Comparison of ENCODE assay signal across 8 mouse cellular contexts in genomic region chr1:127869276-127869675, GRCm38 (mm10). TPM values are rescaled to one million over a fixed set of nuclear protein-coding genes. Genes with fewer than 3 reads are reported as not detected.
DNase-seq lines count a peak whose midpoint lies in the region; ATAC-seq lines count a peak whose summit lies in the region.

No protein-coding gene starts in this region.

- H3K9me3 ChIP-seq in kidney, embryonic 16.5 days (ENCODE audit: low read length) = no peaks in the 10 kb centered on the region
- no peaks in the 10 kb centered on the region for H3K9me3 ChIP-seq in hindbrain, embryonic 15.5 days
- no peaks in the 10 kb centered on the region for H3K9me3 ChIP-seq in midbrain, embryonic 16.5 days (replicated peaks; ENCODE audit: control insufficient read depth, low read length, poor library complexity, severe bottlenecking)

- H3K4me3 ChIP-seq in kidney, embryonic 16.5 days (ENCODE audit: low read length) = peak overlapping the region; percentile 62
- peak overlapping the region; percentile 63 for H3K4me3 ChIP-seq in hindbrain, embryonic 15.5 days
- peak overlapping the region; percentile 77 for H3K4me3 ChIP-seq in midbrain, embryonic 16.5 days (ENCODE audit: low read depth, low read length)

- peak overlapping the region; percentile 63; the same call in 1 of the 2 replicates for H3K27ac ChIP-seq in kidney, embryonic 16.5 days (ENCODE audit: low read length)
- H3K27ac ChIP-seq in hindbrain, embryonic 15.5 days (replicated peaks) = peak overlapping the region; percentile 82; the same call in 1 of the 2 replicates
- H3K27ac ChIP-seq in midbrain, embryonic 16.5 days (ENCODE audit: low read length) = peak overlapping the region; percentile 86

- intact Hi-C loops in left cerebral cortex, postnatal 25 days (cut with DNase I) = no loop called here

- H3K27me3 ChIP-seq in kidney, embryonic 16.5 days (ENCODE audit: insufficient read depth, low read length) = no peaks in the 10 kb centered on the region
- no peaks in the 10 kb centered on the region for H3K27me3 ChIP-seq in hindbrain, embryonic 15.5 days
- no peaks in the 10 kb centered on the region for H3K27me3 ChIP-seq in midbrain, embryonic 16.5 days (ENCODE audit: control insufficient read depth, insufficient read depth, low read depth, low read length)

- no peak for DNase-seq in kidney, adult 8-10 months
- DNase-seq in c-Kit-negative CD71-positive TER-119-positive erythroid progenitor cells, embryonic 14.5 days (ENCODE audit: low read depth, low spot score) = peak; percentile 3
- DNase-seq in right cerebral cortex, postnatal 25 days = no peak
- DNase-seq in left cerebral cortex, postnatal 25 days (ENCODE audit: low spot score in 2 of 2) = no peak
- no peak for DNase-seq in T-cell, adult 2 months (ENCODE audit: low spot score)

- H3K9ac ChIP-seq in kidney, embryonic 16.5 days (replicated peaks; ENCODE audit: low read length) = peak overlapping the region; percentile 72
- peak overlapping the region; percentile 57 for H3K9ac ChIP-seq in hindbrain, embryonic 15.5 days
- H3K9ac ChIP-seq in midbrain, embryonic 16.5 days (ENCODE audit: low read depth, low read length) = peak overlapping the region; percentile 83

- WGBS in kidney, embryonic 16.5 days = 24% methylated on average over 8 of the region's 8 CpGs
- 45% methylated on average over 8 of the region's 8 CpGs for WGBS in hindbrain, embryonic 15.5 days
- WGBS in midbrain, embryonic 16.5 days = 42% methylated on average over 8 of the region's 8 CpGs

- ATAC-seq in kidney, embryonic 16.5 days (ENCODE audit: low FRiP score, low TSS enrichment) = no peak
- ATAC-seq in hindbrain, embryonic 15.5 days (ENCODE audit: low FRiP score, low read depth) = no peak
- no peak for ATAC-seq in midbrain, embryonic 16.5 days

- peaks cover 8% of the 10 kb centered on the region; the same call in 1 of the 2 replicates for H3K4me1 ChIP-seq in kidney, embryonic 16.5 days (ENCODE audit: insufficient read depth, low read length)
- peaks cover 14% of the 10 kb centered on the region for H3K4me1 ChIP-seq in hindbrain, embryonic 15.5 days (replicated peaks)
- H3K4me1 ChIP-seq in midbrain, embryonic 16.5 days (ENCODE audit: control insufficient read depth, insufficient read depth, low read length) = peaks cover 10% of the 10 kb centered on the region

- peaks cover 9% of the 10 kb centered on the region for H3K36me3 ChIP-seq in kidney, embryonic 16.5 days (ENCODE audit: insufficient read depth, low read length)
- H3K36me3 ChIP-seq in hindbrain, embryonic 15.5 days = peaks cover 15% of the 10 kb centered on the region
- peaks cover 2% of the 10 kb centered on the region; the same call in 1 of the 2 replicates for H3K36me3 ChIP-seq in midbrain, embryonic 16.5 days (ENCODE audit: control insufficient read depth, insufficient read depth, low read length)

- H3K4me2 ChIP-seq in kidney, embryonic 16.5 days (replicated peaks; ENCODE audit: low read depth, low read length) = peak overlapping the region; percentile 61
- H3K4me2 ChIP-seq in hindbrain, embryonic 15.5 days = peak overlapping the region; percentile 57
- H3K4me2 ChIP-seq in midbrain, embryonic 16.5 days (ENCODE audit: low read length) = peak overlapping the region; percentile 77

RNA-seq across cellular contexts. Expression of gene Rab3gap1, which starts 0.7 kb away (rescaled TPM):
- 25.1 and 25.4 TPM in 2 replicates for polyA plus RNA-seq in kidney, embryonic 16.5 days (2015; fragmentation: Nextera tagmentation; extraction: Ambion mirVana)
- 20.0 and 22.5 TPM in 2 replicates for polyA plus RNA-seq in hindbrain, embryonic 15.5 days (2015; fragmentation: Nextera tagmentation; extraction: Ambion mirVana)
- 23.3 and 23.5 TPM in 2 replicates for polyA plus RNA-seq in midbrain, embryonic 16.5 days (2015; fragmentation: Nextera tagmentation; extraction: Ambion mirVana)
- total RNA-seq in left cerebral cortex, postnatal 25 days (2021) = 10 to 100 TPM; 76.4 to 76.5 TPM

RNA-seq across cellular contexts. Expression of gene Map3k19, which starts 14.4 kb away (rescaled TPM):
- polyA plus RNA-seq in kidney, embryonic 16.5 days (2015; fragmentation: Nextera tagmentation; extraction: Ambion mirVana) = 0.09 TPM in 1 of 2 replicates, not detected in the other
- polyA plus RNA-seq in hindbrain, embryonic 15.5 days (2015; fragmentation: Nextera tagmentation; extraction: Ambion mirVana) = 0.69 and 0.93 TPM in 2 replicates
- polyA plus RNA-seq in midbrain, embryonic 16.5 days (2015; fragmentation: Nextera tagmentation; extraction: Ambion mirVana) = 0.62 and 0.94 TPM in 2 replicates
- 1 to 10 TPM; 5.4 to 6.0 TPM for total RNA-seq in left cerebral cortex, postnatal 25 days (2021)
